Mouse (Mus musculus): Measurements from ENCODE around the gene Krt27.

Krt27 gene

GRCm38 (mm10) chr11:99351004-99351403 lies at the start of gene Krt27:
Gene Krt27 (minus strand): TSS chr11:99351104.
- no peak for DNase-seq

GRCm38 (mm10) chr11:99399956-99400549 lies 49.1 kb upstream of the Krt27 start:
- no peak for DNase-seq

DNA sequence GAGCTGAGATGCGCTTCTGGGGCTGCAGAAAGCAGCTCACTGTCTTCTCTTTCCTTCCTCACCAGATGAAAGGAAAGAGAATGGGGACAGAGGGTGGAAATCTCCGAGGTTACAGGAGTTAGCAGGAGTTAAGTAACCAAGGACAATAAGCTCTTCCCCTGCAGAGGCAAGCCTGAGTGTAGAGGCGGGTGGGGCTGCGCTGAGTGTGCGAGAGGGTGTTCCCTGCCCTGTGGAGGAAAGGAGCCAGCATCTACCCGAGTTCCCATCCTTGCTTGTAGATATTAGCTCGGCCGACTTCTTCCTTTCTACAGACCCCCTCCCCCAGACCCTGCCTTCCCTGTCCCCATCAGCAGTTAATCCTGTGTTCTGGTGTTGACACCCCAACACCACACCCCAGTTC lies 47.9 kb upstream of the Krt27 start:
- no peak for DNase-seq

DNA sequence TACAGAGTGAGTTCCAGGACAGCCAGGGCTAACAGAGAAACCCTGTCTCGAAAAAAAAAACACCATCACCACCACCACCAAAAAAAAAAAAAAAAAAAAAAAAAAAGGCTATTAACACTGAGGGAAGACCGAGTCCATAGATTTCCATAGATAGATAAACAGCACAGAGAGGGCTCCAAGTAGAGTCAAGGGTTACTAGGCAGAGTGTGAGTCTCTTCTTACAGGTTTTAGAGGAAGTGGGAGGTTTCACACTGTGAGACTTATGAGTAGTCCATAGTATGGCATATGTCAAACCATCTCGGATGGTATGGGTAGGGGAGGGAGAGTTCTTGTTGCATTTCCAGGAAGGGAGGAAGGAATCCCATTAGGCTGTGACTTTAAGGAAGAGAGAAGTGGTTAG lies 47.2 kb upstream of the Krt27 start:
- no peak for DNase-seq

GRCm38 (mm10) chr11:99396661-99397060 lies 45.8 kb upstream of the Krt27 start:
- no peak for DNase-seq

DNA sequence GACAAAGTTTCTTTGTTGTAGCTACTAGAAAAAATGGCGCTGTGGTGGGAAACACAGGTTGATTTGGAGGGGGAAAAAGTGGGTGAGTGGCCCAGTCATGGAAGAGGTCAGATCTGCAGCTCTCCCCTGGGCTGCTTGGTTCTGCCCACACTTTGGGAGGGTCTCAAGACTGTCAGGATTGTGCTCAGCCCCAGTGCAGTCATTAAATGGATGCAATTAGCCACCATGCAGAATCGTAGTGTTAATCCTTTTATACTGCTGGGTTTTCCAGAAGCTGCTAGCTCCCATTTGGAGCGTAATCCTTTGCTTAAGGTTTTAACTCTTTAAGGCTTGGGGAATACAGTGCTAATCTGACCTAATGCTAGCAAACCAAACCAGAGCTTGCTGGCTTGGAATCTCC lies 45.1 kb upstream of the Krt27 start:
- DNase-seq = no peak

DNA sequence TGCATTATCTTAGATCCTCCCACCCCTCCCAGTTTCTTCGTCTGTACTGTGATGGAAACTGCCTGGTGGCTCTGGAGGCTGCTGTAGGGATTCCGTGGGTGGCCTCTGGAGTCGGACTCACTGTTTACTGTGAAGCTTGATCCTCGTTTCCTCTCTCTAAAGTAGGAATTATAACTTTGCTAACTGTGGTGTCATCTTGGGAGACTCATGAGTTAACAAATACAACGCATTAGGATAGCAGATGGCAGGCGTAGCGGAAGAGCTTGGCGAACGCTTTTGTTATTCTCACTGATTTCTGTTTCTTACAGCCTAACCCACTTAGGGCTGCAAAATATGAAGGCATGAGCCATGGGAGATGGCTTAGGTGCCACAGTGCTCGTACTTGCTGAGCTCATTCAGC lies 41.6 kb upstream of the Krt27 start:
- DNase-seq = no peak

DNA sequence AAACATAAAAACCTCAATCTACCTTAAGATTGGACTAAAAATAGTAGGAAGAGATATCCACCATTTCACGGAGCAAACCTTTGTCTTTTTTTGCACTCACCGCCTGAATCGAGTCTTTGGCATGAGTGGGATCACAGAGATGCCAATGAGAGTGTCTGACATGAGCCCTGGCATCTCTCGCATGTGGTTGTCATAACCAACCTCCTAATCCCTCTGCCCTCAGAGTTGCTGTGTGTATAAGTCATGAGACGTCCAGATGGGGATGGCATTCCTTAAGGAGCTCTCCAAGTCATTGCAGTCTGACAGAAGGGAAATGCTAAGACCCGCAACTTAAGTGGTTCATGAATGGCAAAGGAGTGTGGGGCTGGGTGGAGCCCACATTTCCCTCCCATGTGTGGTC lies 40.5 kb upstream of the Krt27 start:
- DNase-seq = no peak

DNA sequence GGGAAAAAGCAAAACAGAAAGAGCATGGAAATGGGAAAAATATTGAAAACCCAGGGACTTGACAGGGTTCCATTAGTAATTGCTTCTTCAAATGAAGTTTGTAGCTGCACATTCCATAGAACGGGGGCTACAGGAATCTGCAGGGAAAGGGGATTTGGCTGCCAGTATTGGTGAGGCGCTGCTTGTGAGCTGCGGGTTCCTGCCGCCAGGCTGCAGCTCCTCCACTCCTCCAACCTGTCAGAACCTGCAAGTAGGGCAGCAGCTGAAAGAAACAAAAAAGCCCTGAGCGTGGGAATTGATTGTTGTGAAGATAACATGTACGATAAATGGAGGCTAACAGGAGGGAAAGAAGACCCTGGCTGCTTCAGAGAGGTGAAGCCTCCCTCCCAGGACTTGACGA lies 40.0 kb upstream of the Krt27 start:
- no peak for DNase-seq

- DNase-seq = no peak
These were observed 38.4 kb upstream of the Krt27 start, which contains the start of gene Krt10 for GRCm38 (mm10) chr11:99389264-99389663. Gene Krt10 (minus strand): TSS chr11:99389364.

GRCm38 (mm10) chr11:99388661-99389060 lies 37.8 kb upstream of the Krt27 start:
- DNase-seq = no peak

GRCm38 (mm10) chr11:99385813-99386721 lies 35.2 kb upstream of the Krt27 start:
- peak; percentile 92 to 96 for DNase-seq

- DNase-seq = peak; percentile 67 to 79
These were observed 28.7 kb upstream of the Krt27 start for GRCm38 (mm10) chr11:99379568-99379967.

- no peak for DNase-seq
These were observed 23.9 kb upstream of the Krt27 start, which contains the start of gene Krt28 for GRCm38 (mm10) chr11:99374803-99375202. Gene Krt28 (minus strand): TSS chr11:99374903.

GRCm38 (mm10) chr11:99369853-99370451 lies 19.0 kb upstream of the Krt27 start:
- DNase-seq = no peak

DNA sequence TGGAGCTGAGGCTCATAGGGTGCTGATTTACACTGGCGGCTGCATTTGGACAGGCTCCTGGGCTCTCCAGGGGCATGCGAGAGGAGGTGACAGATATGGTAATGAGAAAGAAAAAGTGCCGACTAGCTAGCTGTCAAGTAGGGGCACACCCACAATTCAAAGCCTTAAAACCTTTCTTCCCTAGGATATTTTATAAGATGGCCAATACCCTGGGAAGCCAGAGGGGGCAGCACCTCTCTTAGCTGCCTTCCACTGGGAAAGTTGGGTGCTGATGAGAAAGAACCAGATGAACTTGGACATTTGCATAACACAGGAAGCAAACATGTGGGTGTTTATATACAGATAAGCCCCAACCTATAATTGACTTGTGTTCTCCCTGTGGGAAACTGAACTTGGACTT lies 18.3 kb upstream of the Krt27 start:
- no peak for DNase-seq

- peak in 1 of 2 experiments; percentile 25 for DNase-seq
These were observed 15.9 kb upstream of the Krt27 start for GRCm38 (mm10) chr11:99366791-99367190.

DNA sequence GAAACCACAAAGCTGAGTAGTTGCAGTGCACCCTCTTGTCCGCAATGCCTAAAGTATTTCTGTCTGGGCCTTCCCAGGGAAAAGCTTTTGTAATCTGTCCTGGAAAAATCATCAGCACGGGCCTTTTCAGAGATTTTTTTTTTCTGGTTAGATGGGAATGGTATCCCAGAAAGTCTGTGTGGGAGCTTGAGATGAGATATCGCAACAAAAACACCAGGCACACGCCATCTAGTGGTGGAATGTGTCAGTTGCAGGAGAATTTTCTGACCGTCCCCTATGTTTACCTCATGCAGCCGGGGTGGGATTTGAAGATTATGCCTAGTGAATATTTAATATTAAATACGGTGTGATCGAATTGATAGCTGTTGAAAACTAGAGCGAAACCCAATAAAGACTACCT lies 13.5 kb upstream of the Krt27 start:
- DNase-seq = peak in 1 of 2 experiments; percentile 22

- no peak for DNase-seq
These were observed 10.5 kb upstream of the Krt27 start for GRCm38 (mm10) chr11:99361423-99361822.

DNA sequence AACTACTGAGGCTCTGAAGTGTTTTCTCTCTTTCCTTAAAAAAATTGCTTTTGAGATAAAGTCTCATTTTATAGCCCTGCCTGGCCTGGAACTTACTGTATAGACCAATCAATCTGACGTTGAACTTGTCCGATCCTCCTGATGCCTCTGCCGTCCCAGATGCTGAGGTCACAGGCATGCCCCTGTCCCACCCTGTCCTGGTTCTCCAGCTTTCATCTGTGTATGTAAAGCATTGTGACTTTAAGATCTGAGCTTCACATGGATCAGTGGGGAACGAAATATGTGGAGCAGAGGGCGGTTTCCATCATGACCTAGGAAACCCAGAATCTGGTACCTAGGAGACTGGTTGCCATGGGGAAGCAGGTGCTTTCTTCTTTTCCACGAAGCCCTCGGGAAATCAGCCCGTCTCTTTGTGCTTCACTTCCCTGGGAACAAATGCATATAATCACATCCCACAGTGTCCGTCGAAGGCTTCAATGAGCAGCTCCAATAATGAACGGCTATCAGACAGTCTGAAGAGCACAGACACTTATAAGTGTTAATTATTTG lies 11.5 kb downstream of the Krt27 start:
- no peak for DNase-seq

- no peak for DNase-seq
These were observed 13.0 kb downstream of the Krt27 start, which contains the start of gene Krt26 for GRCm38 (mm10) chr11:99337866-99338265. Gene Krt26 (minus strand): TSS chr11:99337966.

DNA sequence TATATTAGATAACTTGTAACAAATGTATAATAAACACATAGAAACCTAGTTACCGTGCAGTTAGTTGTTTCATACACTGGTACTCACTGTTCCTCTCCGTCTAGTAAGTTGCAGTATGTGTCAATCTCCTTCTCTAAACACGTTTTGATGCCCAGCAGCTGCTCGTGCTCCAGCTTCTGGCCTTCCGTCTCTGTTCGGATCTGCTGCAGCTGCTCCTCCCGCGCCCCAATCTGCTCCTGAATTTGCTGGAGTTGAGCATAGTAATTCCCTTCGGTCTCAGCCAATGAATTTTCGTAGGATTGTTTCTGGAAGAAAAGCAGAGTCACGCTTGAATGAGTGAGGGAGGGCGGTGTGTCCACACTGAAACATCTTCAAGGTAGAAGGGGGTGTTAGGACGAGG lies 17.5 kb downstream of the Krt27 start:
- no peak for DNase-seq

- DNase-seq = no peak
These were observed 21.2 kb downstream of the Krt27 start for GRCm38 (mm10) chr11:99329655-99330054.
